In genomic region chr7:83884921-83885532, GRCm38 (mm10) we compare ENCODE assay signal across 8 mouse cellular contexts. TPM values are rescaled to one million over a fixed set of nuclear protein-coding genes. Genes with fewer than 3 reads are reported as not detected.
A peak's percentile ranks its signal among the peaks of the same experiment; 100 is the strongest.
DNase-seq lines count a peak whose midpoint lies in the region; ATAC-seq lines count a peak whose summit lies in the region.

No protein-coding gene starts in this region.

- H3K27ac ChIP-seq in heart, embryonic 15.5 days, result peak overlapping the region; percentile 98
- peak overlapping the region; percentile 99 for H3K27ac ChIP-seq in liver, embryonic 12.5 days
- peak overlapping the region; percentile 95 for H3K27ac ChIP-seq in neural tube, embryonic 13.5 days (replicated peaks)

- H3K4me2 ChIP-seq in heart, embryonic 15.5 days, result peak overlapping the region; percentile 86
- H3K4me2 ChIP-seq in liver, embryonic 12.5 days, result peak overlapping the region; percentile 96
- peak overlapping the region; percentile 90 for H3K4me2 ChIP-seq in neural tube, embryonic 13.5 days

- H3K27me3 ChIP-seq in heart, embryonic 15.5 days, result no peaks in the 10 kb centered on the region
- no peaks in the 10 kb centered on the region for H3K27me3 ChIP-seq in liver, embryonic 12.5 days (replicated peaks)
- H3K27me3 ChIP-seq in neural tube, embryonic 13.5 days, result no peaks in the 10 kb centered on the region

- no peak for ATAC-seq in heart, embryonic 15.5 days (replicated peaks; ENCODE audit: insufficient number of reproducible peaks, insufficient read depth, low FRiP score, low read depth)
- ATAC-seq in liver, embryonic 12.5 days, result peak; percentile 65
- no peak for ATAC-seq in neural tube, embryonic 13.5 days (ENCODE audit: low read depth)

- WGBS in heart, embryonic 15.5 days, result 32% methylated on average over 6 of the region's 6 CpGs
- WGBS in liver, embryonic 12.5 days (ENCODE audit: insufficient replicate concordance), result 6% methylated on average over 6 of the region's 6 CpGs
- 41% methylated on average over 6 of the region's 6 CpGs for WGBS in neural tube, embryonic 13.5 days

- peaks cover 33% of the 10 kb centered on the region for H3K4me1 ChIP-seq in heart, embryonic 15.5 days (replicated peaks)
- peaks cover 80% of the 10 kb centered on the region for H3K4me1 ChIP-seq in liver, embryonic 12.5 days
- peaks cover 40% of the 10 kb centered on the region for H3K4me1 ChIP-seq in neural tube, embryonic 13.5 days (replicated peaks)

- peak; percentile 93 for DNase-seq in heart, adult 11 months
- DNase-seq in heart, adult 8-10 months (ENCODE audit: low spot score), result no peak
- peak; percentile 70 for DNase-seq in c-Kit-negative CD71-positive TER-119-positive erythroid progenitor cells, embryonic 14.5 days (ENCODE audit: low read depth, low spot score)
- DNase-seq in gastrocnemius, postnatal 36 days, result no peak
- no peak for DNase-seq in left cerebral cortex, postnatal 4 days

- H3K9ac ChIP-seq in heart, embryonic 15.5 days, result peak overlapping the region; percentile 89
- H3K9ac ChIP-seq in liver, embryonic 12.5 days, result peak overlapping the region; percentile 98
- peak overlapping the region; percentile 96 for H3K9ac ChIP-seq in neural tube, embryonic 13.5 days

- no peaks in the 10 kb centered on the region for H3K9me3 ChIP-seq in heart, embryonic 15.5 days (replicated peaks)
- H3K9me3 ChIP-seq in liver, embryonic 12.5 days (replicated peaks), result no peaks in the 10 kb centered on the region
- 0 out of 2 replicates have a peak, but pooled peaks cover 3% of the 10 kb centered on the region for H3K9me3 ChIP-seq in neural tube, embryonic 13.5 days

- intact Hi-C loops in gastrocnemius, postnatal 36 days (cut with DNase I), result loop anchor here (5.0 to 10.0 kb wide), 3 partner anchors 73 to 880 kb away; no protein-coding TSS in a partner anchor
- intact Hi-C loops in left cerebral cortex, postnatal 4 days (cut with DNase I), result loop anchor here (10.0 kb wide), 2 partner anchors 70 to 320 kb away; no protein-coding TSS in a partner anchor

- peak overlapping the region; percentile 72 for H3K4me3 ChIP-seq in heart, embryonic 15.5 days
- peak overlapping the region; percentile 94 for H3K4me3 ChIP-seq in liver, embryonic 12.5 days
- H3K4me3 ChIP-seq in neural tube, embryonic 13.5 days, result peak overlapping the region; percentile 87

- H3K36me3 ChIP-seq in heart, embryonic 15.5 days, result no peaks in the 10 kb centered on the region
- H3K36me3 ChIP-seq in liver, embryonic 12.5 days, result peaks cover 27% of the 10 kb centered on the region
- peaks cover 11% of the 10 kb centered on the region for H3K36me3 ChIP-seq in neural tube, embryonic 13.5 days

RNA-seq across cellular contexts. Expression of gene Mesd, which starts 0.8 kb away (rescaled TPM):
- total RNA-seq in heart, adult 8-10 months (2022), result 10 to 100 TPM; 42.9 to 57.8 (median 53.9) TPM
- polyA plus RNA-seq in heart, embryonic 15.5 days (2015; fragmentation: Nextera tagmentation; extraction: Ambion mirVana), result 77.1 and 78.8 TPM in 2 replicates
- polyA plus RNA-seq in liver, embryonic 12.5 days (2016; fragmentation: Nextera tagmentation; extraction: Ambion mirVana), result 71.4 and 76.5 TPM in 2 replicates
- 71.8 and 90.6 TPM in 2 replicates for polyA plus RNA-seq in neural tube, embryonic 13.5 days (2015; fragmentation: Nextera tagmentation; extraction: Ambion mirVana)
- 10 to 100 TPM; 20.9 to 25.9 TPM for total RNA-seq in gastrocnemius, postnatal 36 days (2021)
- 10 to 100 TPM; 55.4 to 60.3 TPM for total RNA-seq in left cerebral cortex, postnatal 4 days (2021)

RNA-seq across cellular contexts. Expression of gene Tlnrd1, which starts 0.9 kb away (rescaled TPM):
- 1 to 10 TPM; 5.0 to 7.7 (median 6.1) TPM for total RNA-seq in heart, adult 8-10 months (2022)
- polyA plus RNA-seq in heart, embryonic 15.5 days (2015; fragmentation: Nextera tagmentation; extraction: Ambion mirVana), result 10.2 and 13.3 TPM in 2 replicates
- polyA plus RNA-seq in liver, embryonic 12.5 days (2016; fragmentation: Nextera tagmentation; extraction: Ambion mirVana), result 21.7 and 23.1 TPM in 2 replicates
- 10.1 and 11.2 TPM in 2 replicates for polyA plus RNA-seq in neural tube, embryonic 13.5 days (2015; fragmentation: Nextera tagmentation; extraction: Ambion mirVana)
- total RNA-seq in gastrocnemius, postnatal 36 days (2021), result 1 to 10 TPM; 2.1 to 2.6 TPM
- total RNA-seq in left cerebral cortex, postnatal 4 days (2021), result 10 to 100 TPM; 20.5 to 20.7 TPM

Comparison
In these comparisons a context has a peak if more than half of its experiments do, and no peak if none do; other contexts are left out.
1. DNase-seq: peak in heart, adult 11 months (single experiment) and c-Kit-negative CD71-positive TER-119-positive erythroid progenitor cells, embryonic 14.5 days (single experiment); none in heart, adult 8-10 months (single experiment), gastrocnemius, postnatal 36 days (0 of 2) and left cerebral cortex, postnatal 4 days (single experiment).
2. Peak in every context shown above with its lines, with median percentiles within 50 percentile points of each other: H3K27ac ChIP-seq, H3K4me2 ChIP-seq, H3K4me3 ChIP-seq and H3K9ac ChIP-seq.